Mouse (Mus musculus): ENCODE data around the gene Aatk. TPM values are rescaled to one million over a fixed set of nuclear protein-coding genes. Genes with fewer than 3 reads are reported as not detected.

Aatk gene
- polyA plus RNA-seq, 1 experiment from 2014 or later = 18.6 TPM

GRCm38 (mm10) chr11:119978701-119979100 lies 68.3 kb downstream of the Aatk start:
- H3K9me3 ChIP-seq = no peaks in the 10 kb centered on the region
- no peak overlapping the region for H3K27ac ChIP-seq
- H3K4me3 ChIP-seq (replicated peaks) = no peak overlapping the region
- H3K4me1 ChIP-seq (replicated peaks) = 0 out of 2 replicates have a peak, but pooled peaks cover 2% of the 10 kb centered on the region
- no peak overlapping the region for H3K9ac ChIP-seq (replicated peaks)
- H3K27me3 ChIP-seq = no peaks in the 10 kb centered on the region
- ATAC-seq = no peak
- H3K4me2 ChIP-seq (replicated peaks) = no peak overlapping the region
- 95% methylated on average over 4 of the region's 4 CpGs for WGBS
- peaks cover 4% of the 10 kb centered on the region; the same call in 1 of the 2 replicates for H3K36me3 ChIP-seq

GRCm38 (mm10) chr11:119975739-119976501 lies 71.0 kb downstream of the Aatk start:
- Histone ChIP-seq H3K27me3 (no peaks in the 10 kb centered on the region), H3K4me1 (replicated peaks) (peaks cover 7% of the 10 kb centered on the region), H3K9ac (replicated peaks) (no peak overlapping the region), H3K4me3 (replicated peaks) (no peak overlapping the region), H3K36me3 (no peaks in the 10 kb centered on the region), H3K4me2 (replicated peaks) (no peak overlapping the region), H3K9me3 (no peaks in the 10 kb centered on the region), H3K27ac (no peak overlapping the region)
- no peak for ATAC-seq
- WGBS = 89% methylated on average over 8 of the region's 8 CpGs

GRCm38 (mm10) chr11:119973789-119974188 lies 73.2 kb downstream of the Aatk start:
- no peak overlapping the region for H3K4me3 ChIP-seq (replicated peaks)
- H3K27ac ChIP-seq = no peak overlapping the region
- H3K4me1 ChIP-seq (replicated peaks) = peaks cover 22% of the 10 kb centered on the region
- WGBS = 89% methylated on average over 4 of the region's 4 CpGs
- H3K4me2 ChIP-seq (replicated peaks) = no peak overlapping the region
- no peak overlapping the region for H3K9ac ChIP-seq (replicated peaks)
- no peaks in the 10 kb centered on the region for H3K27me3 ChIP-seq
- H3K36me3 ChIP-seq = no peaks in the 10 kb centered on the region
- ATAC-seq = no peak
- H3K9me3 ChIP-seq = no peaks in the 10 kb centered on the region

- Histone ChIP-seq H3K9ac (replicated peaks) (no peak overlapping the region), H3K4me2 (replicated peaks) (no peak overlapping the region), H3K27me3 (no peaks in the 10 kb centered on the region), H3K4me1 (replicated peaks) (peaks cover 36% of the 10 kb centered on the region), H3K4me3 (replicated peaks) (no peak overlapping the region), H3K9me3 (no peaks in the 10 kb centered on the region), H3K36me3 (no peaks in the 10 kb centered on the region), H3K27ac (peak overlapping the region; percentile 69)
- ATAC-seq = peak; percentile 80
- 29% methylated on average over 12 of the region's 12 CpGs for WGBS
Observed at GRCm38 (mm10) chr11:119970021-119970851, 76.7 kb downstream of the Aatk start.

- no peaks in the 10 kb centered on the region for H3K36me3 ChIP-seq
- no peaks in the 10 kb centered on the region for H3K9me3 ChIP-seq
- no peak overlapping the region for H3K4me2 ChIP-seq (replicated peaks)
- no peak overlapping the region for H3K9ac ChIP-seq (replicated peaks)
- H3K27me3 ChIP-seq = no peaks in the 10 kb centered on the region
- 93% methylated on average over 2 of the region's 2 CpGs for WGBS
- H3K4me1 ChIP-seq (replicated peaks) = peaks cover 46% of the 10 kb centered on the region
- no peak for ATAC-seq
- H3K27ac ChIP-seq = no peak overlapping the region
- H3K4me3 ChIP-seq (replicated peaks) = no peak overlapping the region
Observed at GRCm38 (mm10) chr11:119967892-119968291, 79.1 kb downstream of the Aatk start.

- H3K36me3 ChIP-seq = no peaks in the 10 kb centered on the region
- H3K9ac ChIP-seq (replicated peaks) = no peak overlapping the region
- ATAC-seq = no peak
- 67% methylated on average over 8 of the region's 8 CpGs for WGBS
- no peak overlapping the region for H3K27ac ChIP-seq
- H3K4me2 ChIP-seq (replicated peaks) = no peak overlapping the region
- no peaks in the 10 kb centered on the region for H3K27me3 ChIP-seq
- no peaks in the 10 kb centered on the region for H3K9me3 ChIP-seq
- no peak overlapping the region for H3K4me3 ChIP-seq (replicated peaks)
- peaks cover 46% of the 10 kb centered on the region for H3K4me1 ChIP-seq (replicated peaks)
Observed at GRCm38 (mm10) chr11:119967401-119967800, 79.6 kb downstream of the Aatk start.

GRCm38 (mm10) chr11:119966294-119966693 lies 80.7 kb downstream of the Aatk start:
- Histone ChIP-seq H3K27ac (no peak overlapping the region), H3K9me3 (no peaks in the 10 kb centered on the region), H3K4me3 (replicated peaks) (no peak overlapping the region), H3K4me2 (replicated peaks) (no peak overlapping the region), H3K27me3 (no peaks in the 10 kb centered on the region), H3K4me1 (replicated peaks) (peaks cover 43% of the 10 kb centered on the region), H3K36me3 (no peaks in the 10 kb centered on the region), H3K9ac (replicated peaks) (no peak overlapping the region)
- no peak for ATAC-seq
- 91% methylated on average over 6 of the region's 6 CpGs for WGBS

- H3K27ac ChIP-seq = peak overlapping the region; percentile 55
- peak overlapping the region; percentile 37 for H3K9ac ChIP-seq (replicated peaks)
- 3% methylated on average over 9 of the region's 9 CpGs for WGBS
- no peak overlapping the region for H3K4me3 ChIP-seq (replicated peaks)
- ATAC-seq = peak; percentile 65; the same call in 1 of the 2 replicates
- H3K36me3 ChIP-seq = no peaks in the 10 kb centered on the region
- no peaks in the 10 kb centered on the region for H3K27me3 ChIP-seq
- H3K4me2 ChIP-seq (replicated peaks) = 0 out of 2 replicates have a peak overlapping the region, but pooled peaks have one; percentile 9
- H3K4me1 ChIP-seq (replicated peaks) = peaks cover 31% of the 10 kb centered on the region
- no peaks in the 10 kb centered on the region for H3K9me3 ChIP-seq
Observed at GRCm38 (mm10) chr11:119965053-119965452, 81.9 kb downstream of the Aatk start.

GRCm38 (mm10) chr11:119961511-119961910 lies 85.5 kb downstream of the Aatk start:
- 91% methylated on average over 3 of the region's 3 CpGs for WGBS
- ATAC-seq = no peak
- Histone ChIP-seq H3K9me3 (no peaks in the 10 kb centered on the region), H3K27ac (no peak overlapping the region), H3K4me1 (replicated peaks) (peaks cover 18% of the 10 kb centered on the region), H3K36me3 (0 out of 2 replicates have a peak, but pooled peaks cover 2% of the 10 kb centered on the region), H3K4me3 (replicated peaks) (no peak overlapping the region), H3K27me3 (no peaks in the 10 kb centered on the region), H3K9ac (replicated peaks) (no peak overlapping the region), H3K4me2 (replicated peaks) (no peak overlapping the region)

GRCm38 (mm10) chr11:119960671-119961070 lies 86.3 kb downstream of the Aatk start:
- H3K9ac ChIP-seq (replicated peaks) = no peak overlapping the region
- H3K4me3 ChIP-seq (replicated peaks) = no peak overlapping the region
- WGBS = 93% methylated on average over 6 of the region's 6 CpGs
- no peak overlapping the region for H3K27ac ChIP-seq
- no peak for ATAC-seq
- 0 out of 2 replicates have a peak, but pooled peaks cover 2% of the 10 kb centered on the region for H3K36me3 ChIP-seq
- peaks cover 14% of the 10 kb centered on the region for H3K4me1 ChIP-seq (replicated peaks)
- H3K27me3 ChIP-seq = no peaks in the 10 kb centered on the region
- H3K9me3 ChIP-seq = no peaks in the 10 kb centered on the region
- no peak overlapping the region for H3K4me2 ChIP-seq (replicated peaks)

- 0 out of 2 replicates have a peak, but pooled peaks cover 2% of the 10 kb centered on the region for H3K36me3 ChIP-seq
- no peaks in the 10 kb centered on the region for H3K9me3 ChIP-seq
- H3K4me3 ChIP-seq (replicated peaks) = no peak overlapping the region
- H3K4me1 ChIP-seq (replicated peaks) = peaks cover 5% of the 10 kb centered on the region
- WGBS = 77% methylated on average over 4 of the region's 4 CpGs
- no peaks in the 10 kb centered on the region for H3K27me3 ChIP-seq
- H3K27ac ChIP-seq = no peak overlapping the region
- H3K4me2 ChIP-seq (replicated peaks) = no peak overlapping the region
- H3K9ac ChIP-seq (replicated peaks) = no peak overlapping the region
- ATAC-seq = no peak
Observed at GRCm38 (mm10) chr11:119959714-119960113, 87.3 kb downstream of the Aatk start.

GRCm38 (mm10) chr11:119958856-119959255 lies 88.1 kb downstream of the Aatk start:
- no peaks in the 10 kb centered on the region for H3K9me3 ChIP-seq
- 0 out of 2 replicates have a peak, but pooled peaks cover 2% of the 10 kb centered on the region for H3K36me3 ChIP-seq
- H3K9ac ChIP-seq (replicated peaks) = no peak overlapping the region
- no peaks in the 10 kb centered on the region for H3K4me1 ChIP-seq (replicated peaks)
- no peaks in the 10 kb centered on the region for H3K27me3 ChIP-seq
- H3K4me2 ChIP-seq (replicated peaks) = no peak overlapping the region
- H3K4me3 ChIP-seq (replicated peaks) = no peak overlapping the region
- WGBS = 89% methylated on average over 7 of the region's 7 CpGs
- no peak for ATAC-seq
- H3K27ac ChIP-seq = 0 out of 2 replicates have a peak overlapping the region, but pooled peaks have one; percentile 20

Measured in midbrain, embryonic 13.5 days (tissue).